Mouse (Mus musculus) CH12.LX (cell line): Measurements from ENCODE around the gene Cdkn2d. TPM values are rescaled to one million over a fixed set of nuclear protein-coding genes. Genes with fewer than 3 reads are reported as not detected.

Experiments used
- DNase-seq: peaks from one replicate; pipeline ENCODE4 v3.0.0-alpha.2; 2013; ENCODE audit errors: extremely low read depth
- H3K27ac ChIP-seq: 2 replicates; pipeline ENCODE4 v1.5.1; 2012; ENCODE audit warnings: low read depth, mild to moderate bottlenecking, control low read depth, moderate library complexity; ENCODE audit not compliant: insufficient read depth
- H3K27me3 ChIP-seq: replicated peaks from 2 replicates; pipeline ENCODE3; 2012; ENCODE audit warnings: inconsistent platforms
- H3K36me3 ChIP-seq, 2 experiments: replicated peaks in 1 of 2; 2 replicates each; pipeline versions ENCODE3 to v1.6.1; 2012; ENCODE audit warnings: inconsistent platforms in 1 of 2, low read length in 1 of 2, mild to moderate bottlenecking in 1 of 2, mixed read lengths in 1 of 2, moderate library complexity in 1 of 2; ENCODE audit not compliant: control insufficient read depth in 1 of 2, insufficient read depth in 1 of 2
- H3K4me1 ChIP-seq, 2 experiments: 2 replicates each; pipeline ENCODE4 v1.6.1; 2012; ENCODE audit warnings: inconsistent platforms in 1 of 2, moderate library complexity in 1 of 2; ENCODE audit not compliant: insufficient read depth in 2 of 2, control insufficient read depth in 1 of 2
- H3K4me2 ChIP-seq: 2 replicates; pipeline ENCODE4 v1.6.1; 2012; ENCODE audit warnings: low read depth, mild to moderate bottlenecking, control low read depth; ENCODE audit not compliant: poor library complexity, insufficient read depth, severe bottlenecking
- H3K4me3 ChIP-seq, 3 experiments: fragments of 150-350 bp in 1 of 3; sonication (generic) in 1 of 3; replicated peaks in 1 of 3; 2 replicates each; pipeline versions ENCODE3 to v1.5.1; 2011 to 2012; ENCODE audit warnings: low read depth in 2 of 3, low read length in 2 of 3, mild to moderate bottlenecking in 2 of 3, moderate library complexity in 2 of 3, control low read depth in 1 of 3, improper control_type of control experiment in 1 of 3, inconsistent platforms in 1 of 3, mixed read lengths in 1 of 3; ENCODE audit not compliant: poor library complexity in 1 of 3
- H3K79me2 ChIP-seq: replicated peaks from 2 replicates; pipeline ENCODE4 v1.6.1; 2012; ENCODE audit warnings: mild to moderate bottlenecking, moderate library complexity; ENCODE audit not compliant: control insufficient read depth, poor library complexity, insufficient read depth, severe bottlenecking; ENCODE audit errors: extremely low read depth
- H3K9ac ChIP-seq: 2 replicates; pipeline ENCODE4 v1.6.1; 2012; ENCODE audit warnings: low read depth, mild to moderate bottlenecking, control low read depth, moderate library complexity; ENCODE audit not compliant: insufficient read depth
- H3K9me3 ChIP-seq: replicated peaks from 2 replicates; pipeline ENCODE3; 2012; ENCODE audit warnings: low read length, inconsistent platforms, mixed read lengths
- CHD1 ChIP-seq: IDR thresholded peaks from 2 replicates; pipeline ENCODE4 v1.6.1; 2012; ENCODE audit warnings: low read depth, low read length, improper control_type of control experiment, inconsistent platforms
- CTCF ChIP-seq, 2 experiments: IDR thresholded peaks in 1 of 2; conservative IDR thresholded peaks in 1 of 2; 2 replicates each; pipeline ENCODE4 v1.5.1; 2011 to 2012; ENCODE audit warnings: low read depth in 2 of 2, low read length in 2 of 2, improper control_type of control experiment in 1 of 2, inconsistent platforms in 1 of 2, mild to moderate bottlenecking in 1 of 2, moderate library complexity in 1 of 2
- ELF1 ChIP-seq: IDR thresholded peaks from 2 replicates; pipeline ENCODE4 v1.6.1; 2014; ENCODE audit warnings: low read depth, mild to moderate bottlenecking, inconsistent platforms, low read length, improper control_type of control experiment
- EP300 ChIP-seq: IDR thresholded peaks from 2 replicates; pipeline ENCODE4 v1.6.1; 2011; ENCODE audit warnings: low read length, improper control_type of control experiment
- ETS1 ChIP-seq: conservative IDR thresholded peaks from 2 replicates; pipeline ENCODE4 v1.6.1; 2012; ENCODE audit warnings: low read depth, mild to moderate bottlenecking, inconsistent platforms, low read length, improper control_type of control experiment, moderate library complexity
- GABPA ChIP-seq: IDR thresholded peaks from 2 replicates; pipeline ENCODE4 v1.6.1; 2012; ENCODE audit warnings: low read depth, low read length, improper control_type of control experiment, inconsistent platforms; ENCODE audit not compliant: insufficient replicate concordance
- IRF4 ChIP-seq: IDR thresholded peaks from 2 replicates; pipeline ENCODE4 v1.6.1; 2014; ENCODE audit warnings: low read depth, mild to moderate bottlenecking, inconsistent platforms, low read length, improper control_type of control experiment
- JUN ChIP-seq: IDR thresholded peaks from 2 replicates; pipeline ENCODE4 v1.6.1; 2011; ENCODE audit warnings: low read depth, mild to moderate bottlenecking, low read length, improper control_type of control experiment, moderate library complexity; ENCODE audit not compliant: insufficient read depth
- JUND ChIP-seq: conservative IDR thresholded peaks from 2 replicates; pipeline ENCODE4 v1.6.1; 2011; ENCODE audit warnings: low read depth, low read length, improper control_type of control experiment
- KAT2A ChIP-seq: IDR thresholded peaks from 2 replicates; pipeline ENCODE4 v1.6.1; 2012; ENCODE audit warnings: low read length, improper control_type of control experiment, inconsistent platforms; ENCODE audit not compliant: insufficient replicate concordance
- MAFK ChIP-seq: IDR thresholded peaks from 2 replicates; pipeline ENCODE4 v1.6.1; 2011; ENCODE audit warnings: low read length, improper control_type of control experiment; ENCODE audit not compliant: insufficient replicate concordance
- MAX ChIP-seq: IDR thresholded peaks from 2 replicates; pipeline ENCODE4 v1.6.1; 2011; ENCODE audit warnings: low read length, improper control_type of control experiment
- MEF2A ChIP-seq: IDR thresholded peaks from 2 replicates; pipeline ENCODE4 v1.6.1; 2014; ENCODE audit warnings: low read depth, mild to moderate bottlenecking, inconsistent platforms, low read length, improper control_type of control experiment, borderline replicate concordance
- MXI1 ChIP-seq: IDR thresholded peaks from 2 replicates; pipeline ENCODE4 v1.6.1; 2011; ENCODE audit warnings: mild to moderate bottlenecking, low read depth, low read length, improper control_type of control experiment
- NELFE ChIP-seq: IDR thresholded peaks from 2 replicates; pipeline ENCODE4 v1.6.1; 2011; ENCODE audit warnings: low read depth, low read length, improper control_type of control experiment
- NRF1 ChIP-seq: IDR thresholded peaks from 2 replicates; pipeline ENCODE4 v1.6.1; 2014; ENCODE audit warnings: low read depth, mild to moderate bottlenecking, inconsistent platforms, low read length, improper control_type of control experiment, moderate library complexity
- POLR2A ChIP-seq: IDR thresholded peaks from 2 replicates; pipeline ENCODE4 v1.6.1; 2011; ENCODE audit warnings: low read depth, mild to moderate bottlenecking, improper control_type of control experiment, low read length
- POLR2AphosphoS2 ChIP-seq: IDR thresholded peaks from 2 replicates; pipeline ENCODE4 v1.6.1; 2011; ENCODE audit warnings: low read depth, low read length, improper control_type of control experiment
- RAD21 ChIP-seq: IDR thresholded peaks from 2 replicates; pipeline ENCODE4 v1.6.1; 2011; ENCODE audit warnings: low read depth, mild to moderate bottlenecking, low read length, improper control_type of control experiment, moderate library complexity
- RCOR1 ChIP-seq: conservative IDR thresholded peaks from 2 replicates; pipeline ENCODE4 v1.6.1; 2012; ENCODE audit warnings: low read depth, mild to moderate bottlenecking, inconsistent platforms, low read length, improper control_type of control experiment
- SIN3A ChIP-seq: IDR thresholded peaks from 2 replicates; pipeline ENCODE4 v1.6.1; 2012; ENCODE audit warnings: low read length, improper control_type of control experiment, inconsistent platforms
- SMC3 ChIP-seq: IDR thresholded peaks from 2 replicates; pipeline ENCODE4 v1.6.1; 2011; ENCODE audit warnings: low read depth, low read length, improper control_type of control experiment
- TBP ChIP-seq: conservative IDR thresholded peaks from 2 replicates; pipeline ENCODE4 v1.6.1; 2011; ENCODE audit warnings: low read depth, low read length, improper control_type of control experiment
- TCF12 ChIP-seq: IDR thresholded peaks from 2 replicates; pipeline ENCODE4 v1.6.1; 2014; ENCODE audit warnings: low read depth, mild to moderate bottlenecking, inconsistent platforms, low read length, improper control_type of control experiment
- UBTF ChIP-seq: IDR thresholded peaks from 2 replicates; pipeline ENCODE4 v1.6.1; 2012; ENCODE audit warnings: low read depth, mild to moderate bottlenecking, inconsistent platforms, low read length, improper control_type of control experiment, moderate library complexity
- ZC3H11A ChIP-seq: IDR thresholded peaks from 2 replicates; pipeline ENCODE4 v1.6.1; 2012; ENCODE audit warnings: low read depth, mild to moderate bottlenecking, inconsistent platforms, low read length, improper control_type of control experiment
- ZKSCAN1 ChIP-seq: IDR thresholded peaks from 2 replicates; pipeline ENCODE4 v1.6.1; 2012; ENCODE audit warnings: low read depth, inconsistent platforms, low read length, improper control_type of control experiment, borderline replicate concordance
- ZMIZ1 ChIP-seq: IDR thresholded peaks from 2 replicates; pipeline ENCODE4 v1.6.1; 2012; ENCODE audit warnings: low read depth, mild to moderate bottlenecking, inconsistent platforms, low read length, improper control_type of control experiment
- ZNF384 ChIP-seq: IDR thresholded peaks from 2 replicates; pipeline ENCODE4 v1.6.1; 2012; ENCODE audit warnings: low read depth, low read length, improper control_type of control experiment, inconsistent platforms
- dilution Hi-C: fragments of 300-500 bp; cut with MboI; formaldehyde crosslinking; loops from 2 replicates; pipeline ENCODE4 v1.14.3; 2020; ENCODE audit warnings: low sequenced_read_pairs; ENCODE audit not compliant: extremely low pct_unique_long_range_greater_than_20kb, extremely low pct_ligation_motif_present
- in situ Hi-C: fragments of 300-500 bp; cut with MboI; formaldehyde crosslinking; loops from 3 replicates; pipeline ENCODE4 v1.14.3; 2019; ENCODE audit warnings: low sequenced_read_pairs, low pct_ligation_motif_present, low pct_unique_long_range_greater_than_20kb, mixed read lengths
- polyA plus RNA-seq: library from polyadenylated mRNA; unstranded; fragments of >175 nt; gene quantifications from 2 replicates; pipeline ENCODE4 v1.2.1, GENCODE M21; 2012; ENCODE audit warnings: low read depth; ENCODE audit not compliant: insufficient read length
- total RNA-seq, 2 experiments: library from RNA; depleted of rRNA; stranded (reverse); fragments of 300-350 nt in 1 of 2; fragments of >200 nt in 1 of 2; gene quantifications; 2 replicates each; pipeline ENCODE4 v1.2.3; 2012 to 2014

The Cdkn2d gene
- total and polyA plus RNA-seq, 3 experiments, result 2.9 to 12.6 (median 7.1) TPM

GRCm38 (mm10) chr9:21327569-21327968 is 36.4 kb upstream of the Cdkn2d start:
- Histone ChIP-seq H3K4me1 (peaks cover 27 to 78% of the 10 kb centered on the region in 2 experiments), H3K27me3 (no peaks in the 10 kb centered on the region), H3K36me3 (peaks cover 3 to 41% of the 10 kb centered on the region in 2 experiments), H3K9me3 (peaks cover 2% of the 10 kb centered on the region), H3K79me2 (peaks cover 63% of the 10 kb centered on the region), H3K4me2 (peak overlapping the region; percentile 90), H3K9ac (0 out of 2 replicates have a peak overlapping the region, but pooled peaks have one; percentile 28), H3K4me3 (peak overlapping the region in 1 of 3 experiments; percentile 33), H3K27ac (peak overlapping the region; percentile 79)
- DNase-seq, result peak; percentile 73
- in situ Hi-C loops, result no loop called here
- dilution Hi-C loops, result no loop called here
- no peak for TF ChIP-seq MXI1
- no peak for TF ChIP-seq ELF1
- TF ChIP-seq ZKSCAN1, result no peak
- TF ChIP-seq MAX, result no peak
- no peak for TF ChIP-seq POLR2A
- peak; percentile 45 for TF ChIP-seq SMC3
- no peak for TF ChIP-seq EP300
- TF ChIP-seq ZMIZ1, result no peak
- no peak for TF ChIP-seq MEF2A
- no peak for TF ChIP-seq MAFK
- TF ChIP-seq GABPA, result no peak
- no peak for TF ChIP-seq ZNF384
- TF ChIP-seq NELFE, result no peak
- peak in 1 of 2 experiments; percentile 51; a peak in 2 of 4 replicates for TF ChIP-seq CTCF (conservative IDR thresholded peaks at IDR 0.05 in 1 of 2, IDR thresholded peaks at IDR 0.05 in 1 of 2; ENCODE audit: low read depth in 2 of 2, low read length in 2 of 2)
- TF ChIP-seq TCF12, result peak; percentile 18; the same call in 1 of the 2 replicates
- no peak for TF ChIP-seq JUND
- TF ChIP-seq CHD1, result no peak
- TF ChIP-seq JUN, result no peak
- no peak for TF ChIP-seq TBP
- TF ChIP-seq ZC3H11A, result no peak
- no peak for TF ChIP-seq KAT2A
- no peak for TF ChIP-seq UBTF
- no peak for TF ChIP-seq IRF4
- no peak for TF ChIP-seq POLR2AphosphoS2
- TF ChIP-seq SIN3A, result no peak; the same call in 1 of the 2 replicates
- TF ChIP-seq RAD21, result peak; percentile 3
- no peak for TF ChIP-seq NRF1
- TF ChIP-seq RCOR1, result no peak
- TF ChIP-seq ETS1, result 0 out of 2 replicates have a peak, but pooled peaks have one; percentile 12
